Mouse (Mus musculus) hindbrain, embryonic 12.5 days (tissue): ENCODE measurements around the gene Tec. TPM values are rescaled to one million over a fixed set of nuclear protein-coding genes. Genes with fewer than 3 reads are reported as not detected.

Source experiments
- ATAC-seq: fragments of 200-750 bp; cut with Nextera tagmentation; 2 replicates; pipeline ENCODE4 v1.8.0; 2017; ENCODE audit warnings: moderate TSS enrichment; ENCODE audit not compliant: low FRiP score
- H3K27ac ChIP-seq: fragments of 300-500 bp; sonication (generic); 2 replicates; pipeline ENCODE4 v1.5.1; 2016; ENCODE audit warnings: mild to moderate bottlenecking
- H3K27me3 ChIP-seq: fragments of 300-500 bp; sonication (generic); 2 replicates; pipeline ENCODE4 v1.6.1; 2016; ENCODE audit warnings: mild to moderate bottlenecking
- H3K36me3 ChIP-seq: fragments of 300-500 bp; sonication (generic); 2 replicates; pipeline ENCODE4 v1.6.1; 2016; ENCODE audit warnings: mild to moderate bottlenecking
- H3K4me1 ChIP-seq: fragments of 300-500 bp; sonication (generic); 2 replicates; pipeline ENCODE4 v1.6.1; 2016
- H3K4me2 ChIP-seq: fragments of 300-500 bp; sonication (generic); replicated peaks from 2 replicates; pipeline ENCODE4 v1.6.1; 2016; ENCODE audit warnings: mild to moderate bottlenecking
- H3K4me3 ChIP-seq: fragments of 300-500 bp; sonication (generic); 2 replicates; pipeline ENCODE4 v1.5.1; 2016; ENCODE audit warnings: mild to moderate bottlenecking
- H3K9ac ChIP-seq: fragments of 300-500 bp; sonication (generic); 2 replicates; pipeline ENCODE4 v1.6.1; 2016; ENCODE audit warnings: mild to moderate bottlenecking, moderate library complexity
- H3K9me3 ChIP-seq: fragments of 300-500 bp; sonication (generic); replicated peaks from 2 replicates; pipeline ENCODE4 v1.6.1; 2016; ENCODE audit warnings: mild to moderate bottlenecking
- WGBS: fragments of 180-500 bp; shearing (Covaris S2); methylation state at CpG from one replicate; pipeline ENCODE4 v1.1.7; 2016; 5-methylcytosine and 5-hydroxymethylcytosine counted together
- polyA plus RNA-seq: library from polyadenylated mRNA; unstranded; fragments of >200 nt; fragmentation: Nextera tagmentation; extraction: Ambion mirVana; gene quantifications from 2 replicates; pipeline ENCODE4 v1.2.1, GENCODE M21; 2016

Tec gene
- polyA plus RNA-seq, 1 experiment from 2014 or later = 6.5 TPM

DNA sequence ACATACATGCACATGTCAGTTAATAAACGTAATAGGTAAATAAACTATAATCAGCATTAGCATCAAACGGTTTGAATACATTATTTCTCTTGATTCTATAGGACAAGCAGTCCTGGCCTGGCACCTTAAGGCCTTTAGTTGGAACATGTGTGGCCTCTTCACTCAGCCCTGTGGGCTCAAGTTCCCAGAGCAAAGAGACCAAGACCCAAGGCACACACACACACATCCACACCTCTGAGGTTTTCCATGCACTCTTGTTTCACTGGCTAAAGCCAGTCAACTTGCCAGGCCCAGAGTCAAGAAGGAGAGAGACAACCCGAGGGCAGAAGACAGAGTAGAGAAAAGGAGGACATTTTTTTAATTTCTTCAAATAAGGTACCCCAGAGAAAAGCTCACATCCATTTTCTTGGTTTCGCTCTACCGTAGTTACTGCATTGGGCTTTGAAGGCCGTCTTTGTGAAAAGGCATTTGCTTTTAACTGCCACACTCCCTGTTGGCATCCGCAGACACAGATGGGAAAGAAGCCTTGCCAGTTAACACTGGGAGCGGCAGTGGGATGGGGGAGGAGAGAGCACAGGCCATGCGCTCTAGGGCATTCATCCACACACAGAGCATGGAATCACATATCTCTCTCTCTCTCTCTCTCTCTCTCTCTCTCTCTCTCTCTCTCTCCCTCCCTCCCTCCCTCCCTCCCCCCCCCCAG is 22.2 kb downstream of the Tec start:
- WGBS = 71% methylated on average over 9 of the region's 9 CpGs
- Histone ChIP-seq H3K4me2 (no peak overlapping the region), H3K27ac (no peak overlapping the region), H3K9ac (no peak overlapping the region), H3K4me3 (no peak overlapping the region), H3K36me3 (no peaks in the 10 kb centered on the region), H3K4me1 (0 out of 2 replicates have a peak, but pooled peaks cover 3% of the 10 kb centered on the region), H3K27me3 (no peaks in the 10 kb centered on the region), H3K9me3 (no peaks in the 10 kb centered on the region)
- peak; percentile 63; the same call in 1 of the 2 replicates for ATAC-seq

GRCm38 (mm10) chr5:72844776-72845495 is 23.3 kb downstream of the Tec start:
- no peak overlapping the region for H3K9ac ChIP-seq
- ATAC-seq = no peak
- H3K27me3 ChIP-seq = no peaks in the 10 kb centered on the region
- 83% methylated on average over 7 of the region's 7 CpGs for WGBS
- no peaks in the 10 kb centered on the region for H3K36me3 ChIP-seq
- H3K4me1 ChIP-seq = 0 out of 2 replicates have a peak, but pooled peaks cover 3% of the 10 kb centered on the region
- H3K4me2 ChIP-seq = no peak overlapping the region
- H3K27ac ChIP-seq = no peak overlapping the region
- peaks cover 6% of the 10 kb centered on the region; the same call in 1 of the 2 replicates for H3K9me3 ChIP-seq
- H3K4me3 ChIP-seq = no peak overlapping the region

DNA sequence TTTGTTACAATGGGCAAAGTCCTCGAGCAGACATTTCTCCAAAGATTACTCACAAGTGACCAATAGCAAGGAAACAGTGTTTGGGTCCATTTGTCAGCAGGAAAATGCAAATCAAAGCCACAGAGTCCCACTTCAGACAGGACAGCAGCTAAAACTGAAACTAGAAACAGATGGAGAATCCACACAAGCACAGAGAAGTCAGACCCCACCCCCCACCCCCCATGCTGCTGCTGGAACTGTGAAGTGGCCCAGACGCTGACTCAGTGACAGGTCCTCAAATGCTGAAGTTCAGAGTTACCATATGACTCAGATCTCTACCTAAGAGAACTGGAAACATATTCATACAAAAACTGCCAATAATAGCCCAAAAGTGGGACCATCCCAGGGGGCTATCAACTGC is 24.0 kb downstream of the Tec start:
- Histone ChIP-seq H3K27ac (no peak overlapping the region), H3K9me3 (peaks cover 6% of the 10 kb centered on the region; the same call in 1 of the 2 replicates), H3K27me3 (no peaks in the 10 kb centered on the region), H3K9ac (no peak overlapping the region), H3K4me1 (0 out of 2 replicates have a peak, but pooled peaks cover 3% of the 10 kb centered on the region), H3K4me3 (no peak overlapping the region), H3K4me2 (no peak overlapping the region), H3K36me3 (no peaks in the 10 kb centered on the region)
- ATAC-seq = no peak
- 56% methylated on average over 2 of the region's 2 CpGs for WGBS

- H3K36me3 ChIP-seq = no peaks in the 10 kb centered on the region
- no peak overlapping the region for H3K4me3 ChIP-seq
- 87% methylated on average over 3 of the region's 3 CpGs for WGBS
- no peaks in the 10 kb centered on the region for H3K4me1 ChIP-seq
- no peaks in the 10 kb centered on the region for H3K27me3 ChIP-seq
- H3K9ac ChIP-seq = no peak overlapping the region
- no peak for ATAC-seq
- peaks cover 6% of the 10 kb centered on the region; the same call in 1 of the 2 replicates for H3K9me3 ChIP-seq
- no peak overlapping the region for H3K27ac ChIP-seq
- H3K4me2 ChIP-seq = no peak overlapping the region
Measured at GRCm38 (mm10) chr5:72839655-72840054, 28.6 kb downstream of the Tec start.

- no peak for ATAC-seq
- Histone ChIP-seq H3K36me3 (no peaks in the 10 kb centered on the region), H3K4me2 (no peak overlapping the region), H3K9me3 (peaks cover 6% of the 10 kb centered on the region; the same call in 1 of the 2 replicates), H3K4me1 (no peaks in the 10 kb centered on the region), H3K9ac (no peak overlapping the region), H3K27me3 (no peaks in the 10 kb centered on the region), H3K27ac (no peak overlapping the region), H3K4me3 (no peak overlapping the region)
- 54% methylated on average over 2 of the region's 2 CpGs for WGBS
Measured at GRCm38 (mm10) chr5:72838976-72839375, 29.3 kb downstream of the Tec start.

- 89% methylated on average over 3 of the region's 3 CpGs for WGBS
- H3K4me3 ChIP-seq = no peak overlapping the region
- H3K9me3 ChIP-seq = peaks cover 3% of the 10 kb centered on the region; the same call in 1 of the 2 replicates
- H3K4me1 ChIP-seq = no peaks in the 10 kb centered on the region
- no peak overlapping the region for H3K9ac ChIP-seq
- no peak overlapping the region for H3K4me2 ChIP-seq
- no peaks in the 10 kb centered on the region for H3K36me3 ChIP-seq
- H3K27me3 ChIP-seq = no peaks in the 10 kb centered on the region
- no peak for ATAC-seq
- no peak overlapping the region for H3K27ac ChIP-seq
Measured at GRCm38 (mm10) chr5:72835656-72836055, 32.6 kb downstream of the Tec start.

DNA sequence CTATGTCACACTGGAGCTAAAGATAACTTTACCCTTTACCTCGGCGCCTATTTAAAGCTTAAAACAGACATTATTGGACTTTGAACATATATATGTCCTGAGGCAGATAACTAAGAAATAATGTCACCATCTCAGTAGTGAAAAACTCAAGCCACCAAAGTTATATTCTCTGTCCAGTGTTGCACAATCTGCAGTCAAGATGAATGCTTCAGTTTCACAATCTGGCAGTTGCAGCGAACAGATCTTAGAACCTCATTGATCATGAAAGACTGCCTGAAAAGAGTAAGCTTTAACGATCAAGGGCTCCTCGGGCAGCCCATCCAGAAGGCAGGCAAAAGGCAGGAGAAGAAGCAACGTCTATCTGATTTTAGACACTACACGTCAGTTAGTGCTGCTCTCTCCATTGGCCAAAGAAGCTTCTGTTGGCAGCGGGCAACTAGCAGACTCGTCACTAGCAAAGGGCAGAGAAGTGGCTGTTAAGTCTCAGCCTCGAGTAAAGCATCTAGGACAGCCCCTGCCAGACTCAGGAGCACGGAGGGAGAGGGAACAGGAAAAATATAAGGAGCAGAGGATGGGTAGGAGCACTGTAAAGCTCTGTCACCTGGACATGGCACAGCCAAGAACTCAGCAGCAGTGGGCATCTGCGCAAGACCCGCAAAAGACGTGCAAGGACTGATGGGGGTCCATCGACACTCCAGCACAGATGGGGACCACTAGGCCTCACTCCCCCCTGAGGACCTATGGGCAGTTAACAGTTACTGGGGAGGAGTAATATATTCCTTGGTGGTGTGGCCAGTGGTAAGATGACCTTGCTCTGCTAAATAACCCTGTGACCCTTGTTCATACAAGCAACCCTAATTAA is 35.1 kb downstream of the Tec start:
- H3K4me3 ChIP-seq = no peak overlapping the region
- no peaks in the 10 kb centered on the region for H3K4me1 ChIP-seq
- no peak overlapping the region for H3K9ac ChIP-seq
- H3K27ac ChIP-seq = no peak overlapping the region
- no peaks in the 10 kb centered on the region for H3K36me3 ChIP-seq
- H3K27me3 ChIP-seq = no peaks in the 10 kb centered on the region
- no peaks in the 10 kb centered on the region for H3K9me3 ChIP-seq
- H3K4me2 ChIP-seq = no peak overlapping the region
- 84% methylated on average over 15 of the region's 15 CpGs for WGBS
- ATAC-seq = no peak

GRCm38 (mm10) chr5:72832191-72832590 is 36.1 kb downstream of the Tec start:
- Histone ChIP-seq H3K27me3 (no peaks in the 10 kb centered on the region), H3K36me3 (no peaks in the 10 kb centered on the region), H3K4me2 (no peak overlapping the region), H3K9me3 (no peaks in the 10 kb centered on the region), H3K9ac (no peak overlapping the region), H3K4me1 (no peaks in the 10 kb centered on the region), H3K4me3 (no peak overlapping the region), H3K27ac (no peak overlapping the region)
- 94% methylated on average over 7 of the region's 7 CpGs for WGBS
- no peak for ATAC-seq

GRCm38 (mm10) chr5:72830988-72831610 is 37.2 kb downstream of the Tec start:
- Histone ChIP-seq H3K36me3 (no peaks in the 10 kb centered on the region), H3K9ac (no peak overlapping the region), H3K4me1 (no peaks in the 10 kb centered on the region), H3K4me3 (no peak overlapping the region), H3K27me3 (no peaks in the 10 kb centered on the region), H3K9me3 (no peaks in the 10 kb centered on the region), H3K4me2 (no peak overlapping the region), H3K27ac (no peak overlapping the region)
- ATAC-seq = no peak
- 91% methylated on average over 5 of the region's 5 CpGs for WGBS

- no peak overlapping the region for H3K27ac ChIP-seq
- ATAC-seq = no peak
- no peak overlapping the region for H3K4me3 ChIP-seq
- no peaks in the 10 kb centered on the region for H3K27me3 ChIP-seq
- H3K36me3 ChIP-seq = no peaks in the 10 kb centered on the region
- 84% methylated on average over 7 of the region's 7 CpGs for WGBS
- no peaks in the 10 kb centered on the region for H3K4me1 ChIP-seq
- no peaks in the 10 kb centered on the region for H3K9me3 ChIP-seq
- no peak overlapping the region for H3K9ac ChIP-seq
- no peak overlapping the region for H3K4me2 ChIP-seq
Measured at GRCm38 (mm10) chr5:72829506-72830067, 38.7 kb downstream of the Tec start.

GRCm38 (mm10) chr5:72828401-72828800 is 39.9 kb downstream of the Tec start:
- no peak overlapping the region for H3K4me3 ChIP-seq
- H3K9ac ChIP-seq = no peak overlapping the region
- ATAC-seq = no peak
- WGBS = 19% methylated on average over 1 of the region's 1 CpGs
- no peak overlapping the region for H3K4me2 ChIP-seq
- no peaks in the 10 kb centered on the region for H3K36me3 ChIP-seq
- H3K9me3 ChIP-seq = no peaks in the 10 kb centered on the region
- no peak overlapping the region for H3K27ac ChIP-seq
- H3K27me3 ChIP-seq = no peaks in the 10 kb centered on the region
- no peaks in the 10 kb centered on the region for H3K4me1 ChIP-seq
